Mouse (Mus musculus) small intestine, adult 2 months (tissue): ENCODE data around the gene Csf2rb.
"Not testable (repeated sequence)": the region's sequence is repeated elsewhere in the genome, so short reads cannot be mapped to it uniquely, and the experiment has no call there.

Experiments used
- CTCF ChIP-seq: fragments of 200-500 bp; IDR thresholded peaks from 2 replicates; pipeline ENCODE4 v1.5.1; 2012; ENCODE audit warnings: low read depth, mild to moderate bottlenecking, control low read depth, inconsistent platforms, low read length, moderate library complexity, mixed read lengths; ENCODE audit not compliant: insufficient replicate concordance, insufficient read length; ENCODE audit errors: extremely low read depth
- POLR2A ChIP-seq: fragments of 200-500 bp; IDR thresholded peaks from 2 replicates; pipeline ENCODE4 v1.6.1; 2012; ENCODE audit warnings: low read depth, mild to moderate bottlenecking, control low read depth, inconsistent platforms, low read length, moderate library complexity

DNA sequence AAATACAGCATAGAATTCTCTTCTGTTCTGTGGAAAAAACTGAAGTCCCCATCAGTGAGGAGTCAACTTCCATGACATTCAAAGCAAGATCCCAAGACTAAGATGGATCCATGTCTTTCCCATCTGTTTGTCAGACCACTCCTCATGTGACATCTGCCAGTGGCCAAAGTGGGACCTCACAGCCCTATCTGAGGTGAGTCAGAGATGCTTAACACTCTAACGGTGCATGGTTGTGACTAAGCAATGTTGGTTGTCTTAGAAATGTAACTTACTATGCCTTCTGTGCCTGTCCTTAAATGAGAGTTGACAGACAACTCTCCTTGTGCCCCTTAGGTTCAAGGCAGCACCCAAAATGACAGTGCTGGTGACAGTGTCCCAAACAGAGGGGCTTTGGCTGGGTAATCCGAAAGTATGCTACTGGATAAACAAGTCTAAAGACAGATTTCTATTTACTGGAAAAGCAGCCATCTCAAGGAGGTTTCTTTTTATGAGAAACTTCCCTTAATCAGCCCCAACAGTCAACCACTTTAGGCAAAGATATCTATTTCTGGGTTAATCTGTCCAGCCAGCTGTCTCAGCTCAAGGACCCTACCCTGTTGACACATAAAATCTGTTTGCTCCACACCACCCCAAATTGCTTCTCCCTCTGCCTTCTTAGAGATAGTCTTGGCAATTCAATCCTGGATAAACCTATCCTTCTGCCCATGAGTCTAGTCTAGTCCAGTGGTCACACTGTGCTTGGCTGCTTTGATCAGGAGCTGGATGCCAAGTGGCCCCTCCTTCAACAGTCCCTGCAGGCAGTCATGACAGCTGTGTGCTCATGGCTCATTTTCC, 7.0 kb upstream of the Csf2rb start:
- TF ChIP-seq CTCF, POLR2A: not testable (repeated sequence)
